Mouse (Mus musculus): ENCODE data around the gene Ncor2.
A peak's percentile ranks its signal among the peaks of the same experiment; 100 is the strongest.

Gene Ncor2

DNA sequence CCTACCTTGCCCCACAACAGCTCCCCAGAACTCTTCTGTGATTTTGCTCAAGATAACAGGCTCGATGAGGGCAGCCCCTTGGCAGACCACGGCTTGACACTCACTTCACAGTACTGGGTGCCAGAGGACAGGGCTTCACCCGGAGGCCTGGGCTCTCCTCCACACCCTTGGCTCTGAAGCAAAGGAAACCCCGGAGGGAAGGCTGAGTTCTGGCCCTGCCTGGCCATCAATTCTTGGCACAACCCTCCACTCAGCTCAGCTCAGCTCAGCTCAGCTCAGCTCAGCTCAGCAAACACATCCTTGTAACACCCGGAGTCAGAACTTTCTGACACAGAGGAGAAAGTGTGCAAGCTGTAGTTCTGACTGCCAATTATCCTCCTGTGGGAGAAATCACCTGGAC is 30.3 kb downstream of the Ncor2 start:
- peak in 1 of 2 experiments; percentile 64 for DNase-seq (ENCODE audit: low spot score in 2 of 2)

DNA sequence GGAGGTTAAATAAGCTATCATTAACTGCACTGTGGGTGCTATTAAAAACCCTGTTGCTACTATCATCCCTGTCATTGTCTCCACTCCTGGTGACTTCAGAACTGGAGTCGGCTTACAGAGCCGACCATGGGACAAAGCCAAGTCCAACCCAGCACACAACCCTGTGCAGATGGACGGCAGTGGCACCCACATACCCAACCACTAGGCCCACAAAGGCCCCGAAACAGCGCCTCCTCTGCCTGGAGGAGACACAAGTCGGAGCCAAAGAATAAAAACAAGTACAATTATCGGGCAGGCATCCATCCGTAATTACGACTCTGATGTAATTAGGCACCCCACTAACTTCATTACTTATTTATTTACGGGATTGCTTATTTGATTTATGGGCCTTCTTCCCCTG is 30.8 kb downstream of the Ncor2 start:
- DNase-seq (ENCODE audit: low spot score in 2 of 2), result no peak

DNA sequence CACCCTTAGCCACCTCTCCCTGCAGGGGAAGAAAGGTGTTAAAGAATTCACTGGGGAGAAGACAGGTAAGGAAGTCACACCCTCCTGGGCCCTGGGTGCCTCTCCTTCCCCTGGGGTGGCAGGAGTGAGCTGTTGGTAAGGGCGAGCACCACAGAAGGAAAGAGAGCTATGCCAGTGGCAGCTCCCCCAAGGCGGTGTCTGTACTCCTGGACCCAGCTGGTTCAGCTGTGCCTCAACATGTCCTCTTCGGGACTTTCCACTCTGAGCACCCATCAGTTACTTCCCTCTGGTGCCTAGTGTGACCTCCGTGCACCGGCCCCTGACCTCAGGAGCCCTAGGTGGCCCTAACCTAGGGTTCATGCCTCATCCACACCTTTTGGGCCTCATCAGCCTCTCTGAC is 31.9 kb downstream of the Ncor2 start:
- no peak for DNase-seq (ENCODE audit: low spot score in 2 of 2)

DNA sequence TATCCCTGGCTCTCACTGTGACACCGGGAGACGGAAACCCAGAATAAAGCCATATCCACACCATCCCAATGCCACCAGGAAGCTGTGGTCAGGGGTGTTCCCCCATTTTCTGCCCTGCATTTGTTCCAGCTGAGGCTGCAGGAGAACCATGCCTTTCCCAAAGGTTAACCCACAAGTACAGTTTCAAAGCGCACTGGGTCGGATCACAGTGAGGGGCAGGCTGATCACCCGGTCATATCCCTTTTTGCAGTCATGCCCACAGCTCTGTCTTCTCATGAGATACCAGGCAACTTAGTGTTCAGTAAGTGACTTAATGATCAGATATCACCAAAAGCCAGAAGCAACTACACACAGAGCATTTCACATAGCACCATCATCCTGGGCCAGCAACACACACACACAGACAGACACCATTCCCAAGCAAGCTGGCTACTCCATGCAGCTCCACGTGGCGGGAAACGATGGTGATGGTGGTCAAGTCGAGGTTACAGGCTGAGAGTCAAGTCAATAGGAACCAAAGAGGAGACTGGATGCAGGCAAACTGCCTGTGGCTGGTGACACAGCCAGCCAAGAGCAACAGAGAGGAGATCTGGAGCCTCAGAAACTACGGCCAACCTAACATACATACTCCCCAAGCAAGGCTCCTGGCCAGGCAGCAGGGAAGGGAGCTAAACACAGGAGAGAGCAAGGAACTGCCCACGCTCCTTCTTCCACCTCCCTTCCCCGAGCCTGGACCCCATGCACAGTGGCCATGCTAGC is 35.7 kb downstream of the Ncor2 start:
- DNase-seq (ENCODE audit: low spot score in 2 of 2), result no peak

DNA sequence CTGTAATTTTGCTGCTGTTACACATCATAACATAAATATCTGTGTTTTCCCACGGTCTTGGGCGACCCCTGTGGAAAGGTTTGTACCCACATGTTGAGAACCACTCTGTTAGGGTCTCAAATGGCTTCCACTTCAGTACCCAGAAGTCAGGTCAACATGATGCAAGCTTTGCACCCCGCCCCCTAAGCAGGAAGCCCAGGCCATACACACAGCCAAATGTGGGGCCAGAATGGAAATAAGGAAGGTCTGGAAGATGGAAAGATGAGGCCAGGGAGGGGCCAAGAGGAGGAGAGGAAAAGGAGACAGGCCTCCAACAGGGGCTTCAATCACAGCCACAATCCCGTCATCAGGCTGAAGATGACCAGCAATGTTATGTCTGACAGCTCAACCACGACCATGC is 37.1 kb downstream of the Ncor2 start:
- no peak for DNase-seq (ENCODE audit: low spot score in 2 of 2)

DNA sequence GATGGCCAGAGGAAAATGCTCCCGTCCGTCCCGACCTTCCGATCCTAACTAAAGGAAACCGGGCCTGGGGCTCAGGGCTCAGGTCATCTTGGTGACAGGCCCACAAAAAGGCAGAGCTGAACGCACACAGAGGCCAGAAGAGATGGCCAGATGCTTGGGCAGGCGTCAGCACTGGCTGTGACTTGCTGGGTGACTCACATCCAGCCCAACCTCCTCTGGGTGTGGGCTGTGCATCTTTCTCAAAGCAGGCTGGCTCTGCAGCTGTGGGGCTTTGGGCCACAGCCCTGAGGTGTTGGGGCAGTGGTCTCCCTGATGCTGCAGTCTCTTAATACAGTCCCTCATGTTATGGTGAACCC is 37.5 kb downstream of the Ncor2 start:
- no peak for DNase-seq (ENCODE audit: low spot score in 2 of 2)

DNA sequence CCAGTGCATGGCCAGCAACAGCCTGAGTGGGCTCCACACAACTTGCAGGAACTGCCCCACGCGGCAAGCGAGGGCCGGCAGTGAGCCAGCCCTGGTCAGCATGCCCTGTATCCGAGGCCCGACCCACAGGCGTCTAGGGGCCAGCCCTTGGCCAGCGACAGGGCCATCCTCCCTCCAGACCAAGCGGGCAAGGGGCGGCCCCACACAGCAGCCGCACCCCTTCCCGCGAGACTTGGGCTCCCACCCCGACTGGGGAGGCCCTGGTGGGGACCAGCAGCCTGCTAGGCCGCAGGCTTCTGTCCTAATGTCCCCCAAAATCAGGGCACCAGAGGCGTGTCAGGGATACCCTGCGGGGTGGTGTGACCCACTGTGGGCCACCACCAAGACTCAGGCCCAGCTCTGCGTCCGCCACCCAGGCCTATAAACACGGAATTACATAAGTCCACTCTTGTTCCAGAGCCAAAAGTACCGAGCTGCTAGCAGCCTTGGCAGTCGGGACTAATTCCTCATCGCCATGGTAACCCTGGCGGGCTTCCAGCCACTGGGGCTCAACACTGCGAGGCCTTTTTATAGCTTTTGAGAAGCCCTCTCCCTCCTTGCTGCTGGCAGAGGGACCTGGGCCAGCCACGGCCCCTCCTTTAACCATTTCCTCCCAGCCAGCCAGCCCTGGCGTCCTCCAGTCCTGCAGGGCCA is 38.0 kb downstream of the Ncor2 start:
- peak; percentile 98 to 100 for DNase-seq (ENCODE audit: low spot score in 2 of 2)

DNA sequence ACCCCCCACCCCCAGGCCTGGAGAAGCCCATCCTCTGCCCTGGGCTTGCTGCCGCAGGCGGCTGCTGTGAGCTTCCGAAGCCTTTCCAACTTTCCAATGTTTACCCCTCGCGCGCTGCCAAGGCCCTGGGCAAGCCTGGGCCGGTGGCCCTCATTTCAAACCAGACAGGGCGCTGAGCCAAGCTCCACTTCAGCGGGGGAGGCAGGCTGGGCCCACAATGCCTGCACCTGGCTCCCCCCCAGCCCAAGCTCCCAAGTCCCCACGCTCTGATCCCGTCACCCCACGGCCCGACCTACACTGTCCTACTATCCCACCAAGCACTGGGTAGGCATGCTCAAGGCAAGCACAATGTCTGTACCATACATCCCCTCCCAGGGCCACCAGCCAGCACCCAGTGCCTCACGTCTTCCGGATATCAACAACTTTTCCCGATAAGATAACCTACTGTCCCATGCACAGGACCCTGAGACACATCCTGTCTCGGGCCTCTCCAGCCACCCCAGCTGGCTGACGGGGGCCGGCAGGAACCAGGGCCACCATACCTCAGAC is 38.8 kb downstream of the Ncor2 start:
- DNase-seq (ENCODE audit: low spot score in 2 of 2), result peak; percentile 57 to 89

DNA sequence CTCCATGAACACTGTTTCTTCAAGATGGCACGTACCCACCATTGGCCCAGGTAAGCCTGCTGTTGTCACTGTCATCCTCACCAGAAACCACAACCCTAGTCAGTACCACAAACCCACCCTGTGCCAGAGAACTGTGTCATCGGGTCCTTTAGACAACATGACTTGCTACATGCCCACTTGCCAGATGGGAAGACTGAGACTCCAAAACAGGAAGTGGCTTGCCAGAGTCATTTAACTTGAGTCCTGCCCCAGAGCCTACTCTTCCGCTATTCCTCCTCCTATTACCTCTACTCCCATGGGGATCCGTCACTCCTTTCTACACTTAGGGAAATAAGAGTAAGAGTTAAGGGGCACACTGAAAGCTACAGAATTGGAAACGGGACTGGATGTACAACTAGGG is 39.4 kb downstream of the Ncor2 start:
- DNase-seq (ENCODE audit: low spot score in 2 of 2), result no peak

DNA sequence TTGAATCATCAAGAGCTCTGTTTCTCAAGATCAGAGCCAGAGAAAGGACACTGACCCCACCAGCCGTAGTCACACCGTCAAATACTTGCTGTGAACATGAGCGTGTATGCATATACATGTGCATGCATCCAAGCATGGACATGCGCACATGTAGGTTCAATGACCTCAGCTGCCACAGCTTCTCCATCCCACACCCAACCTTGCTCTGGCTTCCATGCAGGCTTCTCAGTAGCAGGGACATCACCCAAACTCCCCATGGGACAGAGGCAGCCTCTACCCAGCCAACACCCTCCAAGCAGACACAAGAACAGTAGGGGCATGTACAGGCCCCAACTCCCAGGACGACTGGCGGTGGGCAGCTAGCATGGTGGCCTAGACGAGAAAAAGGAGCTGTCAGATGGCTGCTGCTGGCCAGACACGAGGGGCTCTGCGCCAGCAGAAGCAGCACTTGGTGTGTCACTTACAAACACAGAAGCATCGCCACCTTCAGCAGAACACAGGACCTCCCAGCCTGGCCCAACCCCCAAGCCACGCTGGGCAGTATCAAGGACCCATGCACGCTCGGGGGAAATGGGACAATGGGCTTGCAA is 40.1 kb downstream of the Ncor2 start:
- no peak for DNase-seq (ENCODE audit: low spot score in 2 of 2)

DNA sequence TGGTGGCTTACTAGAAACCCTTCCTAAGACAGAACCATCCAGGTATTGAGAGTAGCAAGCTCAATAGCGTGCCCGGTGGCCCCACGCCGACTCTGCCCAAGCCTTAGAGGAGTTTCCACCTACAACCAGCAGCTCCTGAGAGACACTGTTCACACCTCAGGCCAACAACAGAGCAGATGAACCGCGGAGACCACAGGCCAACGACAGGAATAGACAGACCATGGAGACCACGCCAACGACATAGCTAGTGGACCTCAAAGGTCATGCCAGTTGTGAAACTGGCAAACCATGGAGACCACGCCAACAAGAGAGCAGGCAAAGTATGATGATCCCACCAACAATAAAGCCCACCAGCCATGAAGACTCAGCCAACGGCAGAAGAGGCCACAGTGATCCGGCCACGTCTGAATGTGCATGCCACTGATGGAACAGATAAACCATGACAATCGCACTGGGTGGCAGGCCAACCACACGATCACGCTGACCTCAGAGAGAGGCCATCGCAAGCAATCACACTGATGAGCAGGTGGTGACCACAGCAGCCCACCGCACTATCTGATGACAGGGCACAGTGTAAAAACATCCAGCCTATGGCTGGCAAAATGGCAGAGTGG is 41.2 kb downstream of the Ncor2 start:
- no peak for DNase-seq (ENCODE audit: low spot score in 2 of 2)

DNA sequence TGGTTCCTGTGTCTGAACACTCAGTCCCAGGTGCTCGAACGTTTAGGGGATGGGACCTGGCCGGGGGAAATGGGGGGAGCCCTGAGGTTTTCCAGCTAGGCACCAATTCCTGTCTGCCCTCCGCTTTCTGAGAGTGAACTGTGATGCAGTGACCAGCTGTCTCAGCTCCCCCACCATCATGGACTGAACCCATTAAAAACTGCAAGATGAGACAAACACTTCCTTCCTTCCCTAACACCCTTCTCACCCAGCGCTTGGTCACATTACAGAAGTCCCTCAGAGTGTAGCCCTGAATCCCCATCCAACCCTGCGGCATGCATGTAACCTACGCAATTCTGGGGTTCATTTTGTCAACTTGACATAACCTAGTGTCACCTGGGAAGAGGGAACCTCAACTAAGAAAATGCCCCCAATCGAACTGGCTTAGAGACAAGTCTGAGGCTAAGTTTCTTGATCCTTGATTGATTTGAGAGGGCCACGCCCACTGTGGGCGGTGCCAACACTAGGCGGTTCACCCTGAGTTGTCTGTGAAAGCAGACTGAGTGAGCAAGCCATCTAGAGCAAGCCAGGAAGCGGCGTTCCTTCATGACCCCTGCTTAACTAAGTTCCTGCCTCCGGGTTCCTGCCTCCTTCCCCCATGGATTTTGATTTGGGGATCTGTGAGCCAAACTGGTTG is 41.9 kb downstream of the Ncor2 start:
- DNase-seq (ENCODE audit: low spot score in 2 of 2), result no peak

DNA sequence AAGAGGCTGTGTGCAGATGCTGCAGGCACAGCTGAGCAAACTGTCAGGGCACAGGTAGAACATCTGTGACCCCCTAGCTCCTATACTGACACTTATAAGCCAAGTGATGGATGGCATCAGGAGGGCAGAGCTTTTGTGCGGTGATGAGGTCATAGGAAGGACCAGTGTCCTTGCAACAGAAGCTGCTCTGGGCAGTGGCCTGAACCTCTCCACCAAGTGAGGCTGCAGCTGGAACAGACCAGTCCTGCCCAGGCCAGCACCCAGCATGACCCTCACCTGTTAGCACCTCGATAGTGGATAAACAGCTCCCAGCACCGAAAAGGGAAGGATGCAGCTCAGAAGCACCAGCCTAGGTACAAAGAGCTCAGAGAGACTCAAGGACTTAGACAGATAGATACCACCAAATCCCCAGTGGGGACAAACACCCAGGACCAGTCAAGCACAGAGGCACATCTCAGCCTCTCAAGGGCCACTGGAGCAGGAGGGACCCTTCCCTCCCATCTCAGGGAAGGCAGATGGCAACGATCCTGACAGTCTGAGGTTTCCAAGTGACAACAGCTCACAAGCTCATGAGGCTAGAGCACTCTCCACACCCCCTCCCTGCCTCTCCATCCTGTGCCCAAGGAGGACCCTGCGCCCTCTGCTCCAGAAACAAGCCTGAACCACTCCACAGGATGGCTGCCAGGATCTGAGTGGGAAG is 42.6 kb downstream of the Ncor2 start:
- DNase-seq (ENCODE audit: low spot score in 2 of 2), result no peak

DNA sequence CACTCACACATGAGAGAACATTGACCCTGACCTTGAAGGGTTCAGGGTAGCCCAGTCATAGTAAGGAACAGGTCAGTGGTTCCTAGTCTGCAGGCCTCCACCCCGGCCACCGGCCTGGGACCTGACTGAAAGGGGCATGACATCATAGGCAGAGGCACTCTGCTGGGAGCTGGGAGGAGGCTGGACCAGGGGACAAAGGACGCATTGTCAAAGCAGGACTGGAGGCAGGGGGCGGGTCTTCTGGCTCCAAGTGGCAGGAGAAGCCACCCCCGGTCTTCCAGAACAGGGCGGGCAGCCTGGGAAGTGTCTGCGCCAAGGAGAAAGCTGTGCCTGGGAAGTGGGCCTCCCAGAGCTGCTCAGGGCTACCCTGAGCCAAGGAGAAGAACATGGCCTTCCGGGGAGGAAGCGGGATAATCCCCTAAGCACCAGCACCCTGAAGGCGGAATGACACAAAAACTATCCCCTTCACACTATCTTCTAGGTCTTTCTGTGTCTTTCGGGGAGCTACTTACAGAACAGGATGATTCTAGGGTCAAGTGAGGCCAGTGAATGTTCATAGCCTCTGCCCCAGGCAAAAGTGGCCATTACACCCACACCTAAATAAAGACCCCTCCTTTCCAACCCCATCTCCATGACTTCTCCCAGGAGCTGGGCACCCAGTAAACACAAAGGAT is 44.1 kb downstream of the Ncor2 start:
- peak in 1 of 2 experiments; percentile 64 for DNase-seq (ENCODE audit: low spot score in 2 of 2)

DNA sequence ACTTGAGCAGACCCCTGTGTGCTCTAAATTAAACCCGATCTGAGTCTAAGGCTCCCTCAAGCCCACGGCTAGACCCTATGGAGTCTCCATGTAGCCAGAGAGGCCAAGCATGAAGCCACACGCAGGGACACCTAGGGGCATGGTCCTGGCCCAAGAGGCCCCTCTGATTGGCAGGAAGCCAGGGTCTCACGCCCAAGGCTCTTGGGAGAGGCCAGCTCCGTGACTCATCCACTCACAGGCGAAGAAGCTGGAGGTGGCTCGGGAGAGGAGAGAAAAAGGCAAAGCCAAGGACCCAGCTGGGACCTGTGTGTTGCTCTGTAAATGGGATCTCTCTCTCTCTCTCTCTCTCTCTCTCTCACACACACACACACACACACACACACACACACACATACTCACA is 44.6 kb downstream of the Ncor2 start:
- peak in 1 of 2 experiments; percentile 67 for DNase-seq (ENCODE audit: low spot score in 2 of 2)

DNA sequence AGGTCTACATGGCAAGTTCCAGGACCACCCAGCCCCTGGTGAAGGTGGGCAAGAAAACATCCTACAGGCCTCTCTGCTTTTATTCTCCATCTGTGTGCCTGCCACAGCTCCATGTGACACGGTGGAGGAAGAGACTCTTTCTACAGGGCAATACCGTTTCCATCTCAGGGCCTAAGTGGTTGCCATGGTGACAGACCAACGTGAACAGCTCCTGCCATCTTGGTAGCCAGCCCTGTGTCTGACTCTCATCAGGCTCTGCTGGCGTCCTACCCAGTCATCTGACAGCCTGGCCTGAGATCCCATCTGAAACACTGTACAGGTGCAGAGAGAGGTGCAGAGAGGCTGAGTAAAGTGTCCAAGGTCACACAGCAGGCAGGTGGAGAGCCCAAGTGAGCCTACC is 45.4 kb downstream of the Ncor2 start:
- no peak for DNase-seq (ENCODE audit: low spot score in 2 of 2)

DNA sequence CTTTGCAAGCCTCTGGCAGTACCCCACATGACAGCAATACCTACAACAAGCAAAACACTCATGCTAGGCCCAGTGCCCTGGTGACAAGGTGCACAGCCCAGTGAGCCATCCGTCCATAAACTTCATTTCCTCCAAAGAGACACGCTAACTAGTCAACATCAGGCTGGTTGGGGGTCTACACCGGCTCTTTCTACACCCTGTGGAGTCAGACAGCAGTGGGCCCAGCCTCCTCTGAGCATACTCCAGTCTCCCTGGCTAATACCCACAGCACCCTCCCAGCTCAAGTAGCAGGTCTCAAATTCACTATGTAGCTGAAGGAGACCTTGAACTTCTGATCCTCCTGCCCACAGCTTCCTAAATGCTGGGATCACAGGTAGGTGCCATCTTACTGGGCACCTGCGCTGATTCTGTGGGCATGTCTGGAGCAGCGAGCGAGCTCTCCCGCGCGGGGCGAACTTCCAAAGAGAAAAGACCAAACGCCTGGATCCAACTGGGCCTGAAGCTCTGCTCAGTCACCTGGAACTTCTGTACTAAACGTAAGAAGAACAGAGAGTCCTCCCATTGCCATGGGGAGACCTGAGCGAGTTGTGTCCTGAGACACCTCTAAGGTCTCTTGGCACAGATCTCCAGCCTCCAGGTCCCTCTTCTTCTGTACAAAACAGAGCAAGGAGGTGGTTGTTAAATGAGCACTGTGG is 46.3 kb downstream of the Ncor2 start:
- DNase-seq (ENCODE audit: low spot score in 2 of 2), result no peak

DNA sequence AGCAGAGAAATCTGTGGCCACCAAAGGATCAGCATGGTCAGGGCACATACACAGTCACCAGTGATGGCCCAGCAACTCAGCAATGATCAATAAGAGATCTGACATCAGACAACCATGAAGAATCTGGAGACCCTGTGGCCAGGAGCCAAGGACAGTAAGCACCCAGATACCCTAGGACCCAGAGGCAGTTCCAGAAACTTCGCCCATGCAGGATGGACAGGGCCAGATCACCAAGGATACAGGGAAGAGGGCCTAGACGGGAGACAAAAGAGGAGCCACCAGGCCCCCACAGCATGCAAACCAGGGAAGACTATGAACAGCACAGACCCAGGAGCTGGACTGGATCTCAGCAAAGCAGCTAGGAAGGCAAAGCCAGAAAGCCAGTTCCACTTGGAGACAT is 47.0 kb downstream of the Ncor2 start:
- no peak for DNase-seq (ENCODE audit: low spot score in 2 of 2)

DNA sequence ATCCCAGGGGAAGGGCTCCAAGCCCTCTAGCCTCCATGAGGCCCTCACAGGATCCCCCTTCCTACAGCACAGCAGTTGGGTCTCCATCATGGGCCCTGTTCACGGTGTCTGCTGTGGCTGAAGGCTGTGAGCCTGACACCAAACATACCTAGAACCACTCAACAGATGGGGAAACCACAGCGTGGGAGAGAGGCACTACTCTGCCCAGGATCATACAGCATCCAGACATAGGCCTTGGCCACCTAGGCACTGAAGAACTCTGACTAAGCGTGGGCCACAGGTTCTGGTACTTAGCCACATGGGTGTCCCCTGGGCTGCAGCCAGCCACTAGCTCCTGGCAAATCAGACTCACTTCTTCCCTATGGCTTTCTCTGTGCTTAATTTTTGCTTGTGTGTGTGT is 48.6 kb downstream of the Ncor2 start:
- DNase-seq (ENCODE audit: low spot score in 2 of 2), result no peak

DNA sequence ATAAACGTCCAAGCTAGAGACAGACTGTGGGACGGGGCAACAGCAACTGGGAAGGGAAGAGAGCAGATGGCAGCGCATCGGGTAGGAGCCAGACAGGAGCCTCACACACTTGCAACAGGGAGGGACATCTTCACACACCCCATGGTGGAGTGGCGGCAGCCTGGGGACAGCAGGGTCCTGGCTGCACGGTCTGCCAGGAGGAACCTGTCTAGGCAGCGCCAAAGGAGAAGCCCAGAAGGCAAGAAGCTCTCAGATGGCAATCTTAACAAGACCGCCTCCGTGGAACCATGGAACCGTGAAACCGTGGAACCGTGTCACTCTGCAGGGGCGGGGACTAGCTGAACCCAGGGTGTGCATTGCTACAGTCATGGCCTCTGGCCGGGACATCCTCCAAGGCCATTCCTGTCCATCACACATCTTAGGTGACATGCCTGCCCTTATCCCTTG is 50.1 kb downstream of the Ncor2 start:
- peak in 1 of 2 experiments; percentile 72 for DNase-seq (ENCODE audit: low spot score in 2 of 2)

Measured in cerebellum, postnatal 4 days (tissue).